Mouse (Mus musculus): ENCODE data around the gene Erp29.

DNA sequence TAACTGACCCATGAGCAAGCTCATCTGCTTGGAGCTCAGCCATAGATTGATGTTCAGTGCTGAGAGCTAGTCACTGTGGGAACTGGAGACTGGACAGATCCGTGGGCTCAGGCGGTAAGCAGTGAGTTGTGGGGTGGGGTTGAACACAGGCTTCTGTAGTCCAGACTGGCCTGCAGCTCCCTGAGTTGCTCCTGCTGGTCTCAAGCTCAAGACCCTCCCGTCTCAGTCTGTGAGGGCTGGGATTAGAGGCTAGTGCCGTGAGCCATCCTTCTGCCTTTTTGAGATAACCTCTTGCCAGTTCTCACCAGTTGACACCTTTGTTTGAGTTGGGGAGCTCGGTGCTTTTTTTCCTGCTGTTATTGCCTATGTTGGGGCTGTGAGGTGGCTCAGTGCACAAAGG is 51.5 kb downstream of the Erp29 start:
- no peak for TF ChIP-seq CTCF (IDR thresholded peaks at IDR 0.05; ENCODE audit: borderline replicate concordance, insufficient read depth, low read length)
- no peak for TF ChIP-seq POLR2A (IDR thresholded peaks at IDR 0.05; ENCODE audit: low read depth, low read length)

Data from embryonic fibroblast, embryonic 13.5 days (primary cell).